Mouse (Mus musculus) lung, postnatal 36 days (tissue): ENCODE measurements around the gene Ssxb2.
"Not testable (repeated sequence)": the region's sequence is repeated elsewhere in the genome, so short reads cannot be mapped to it uniquely, and the experiment has no call there.

Experiments used
- DNase-seq: peaks from one replicate; pipeline ENCODE4 v3.0.0; 2022; ENCODE audit warnings: mixed read lengths

The Ssxb2 gene

DNA sequence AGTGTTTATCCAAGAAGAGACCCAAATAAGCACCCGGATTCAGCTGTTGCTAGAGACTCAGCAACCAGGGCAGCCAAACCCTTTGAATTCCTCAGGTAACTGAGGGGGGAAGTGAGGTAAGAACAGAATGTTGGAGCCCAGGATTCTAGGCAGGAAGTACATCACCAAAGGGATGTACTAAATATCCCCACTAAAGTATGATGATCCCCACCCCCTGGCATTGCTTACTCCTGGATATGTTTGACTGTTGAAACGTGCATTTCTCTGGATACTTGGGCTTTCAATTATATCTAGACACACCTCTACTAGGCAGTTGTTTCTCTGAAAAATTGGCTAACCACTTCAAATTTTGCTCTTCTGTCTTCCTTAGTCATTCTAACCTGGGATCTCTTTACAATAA, at the start of gene Ssxb2:
Ssxb2 (minus strand) TSS at position 101 of the 400 bp plus-strand sequence.
- DNase-seq = not testable (repeated sequence)

DNA sequence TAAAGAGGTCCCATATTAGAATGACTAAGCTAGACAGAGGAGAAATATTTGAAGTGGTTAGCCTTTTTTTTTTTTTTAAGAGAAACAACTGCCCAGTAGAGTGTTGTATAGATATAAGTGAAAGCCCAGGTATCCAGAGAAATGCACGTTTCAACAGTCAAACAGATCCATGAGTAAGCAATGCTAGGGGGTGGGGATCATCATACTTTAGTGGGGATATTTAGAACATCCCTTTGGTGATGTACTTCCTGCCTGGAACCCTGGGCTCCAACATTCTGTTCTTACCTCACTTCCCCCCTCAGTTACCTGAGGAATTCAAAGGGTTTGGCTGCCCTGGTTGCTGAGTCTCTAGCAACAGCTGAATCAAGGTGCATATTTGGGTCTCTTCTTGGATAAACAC, 48.5 kb downstream of the Ssxb2 start, which contains the start of gene Ssxb1:
Ssxb1 (plus strand) TSS at position 301 of the 400 bp plus-strand sequence.
- DNase-seq = not testable (repeated sequence)
